In the genomic region with DNA sequence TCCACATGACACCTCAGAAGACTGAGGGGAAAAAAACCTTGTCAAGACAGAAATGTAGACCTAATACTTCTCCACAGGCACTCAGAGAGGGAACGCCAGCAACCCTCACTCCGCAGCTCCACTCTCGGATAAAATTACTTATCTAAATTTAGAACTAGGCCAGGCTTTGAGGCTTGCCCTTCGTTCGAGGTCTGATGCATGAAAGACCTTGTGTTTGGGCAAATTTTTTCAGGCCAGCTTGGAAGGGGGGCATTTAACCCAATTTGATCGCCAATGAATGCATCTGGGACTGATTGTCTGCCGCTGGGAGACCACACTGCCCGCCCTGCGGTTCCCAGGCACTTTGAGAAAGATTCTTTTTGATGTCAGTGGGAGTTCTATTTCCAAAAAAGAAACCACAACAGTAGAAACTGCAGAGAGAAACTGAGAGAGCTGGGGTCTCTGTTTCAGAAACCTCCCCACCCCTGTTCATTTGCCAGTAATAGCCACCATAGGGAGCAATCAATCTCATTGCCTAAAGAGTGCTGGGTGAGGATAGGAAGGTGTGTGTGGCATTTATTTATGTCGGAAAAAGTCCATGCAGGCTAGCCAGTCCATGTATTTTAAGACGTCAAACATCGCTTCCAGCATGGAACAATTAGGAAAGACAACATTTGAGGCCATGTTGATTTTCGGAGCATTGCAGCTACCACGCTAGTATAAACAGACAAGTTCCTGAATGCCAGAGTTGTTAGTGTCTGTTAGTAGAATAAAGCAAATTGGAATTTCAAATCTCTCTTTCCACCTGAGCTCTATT, we compare ENCODE assay signal across 8 mouse cellular contexts.
DNase-seq lines count a peak whose midpoint lies in the region; ATAC-seq lines count a peak whose summit lies in the region.

No protein-coding gene starts in this region.

- no peaks in the 10 kb centered on the region for H3K9me3 ChIP-seq in heart, embryonic 12.5 days (replicated peaks)
- no peaks in the 10 kb centered on the region for H3K9me3 ChIP-seq in limb, embryonic 13.5 days

- no peak for ATAC-seq in heart, embryonic 12.5 days (ENCODE audit: insufficient number of reproducible peaks, low FRiP score)
- ATAC-seq in limb, embryonic 13.5 days (ENCODE audit: low FRiP score, low read depth) = no peak

- H3K4me3 ChIP-seq in heart, embryonic 12.5 days = no peak overlapping the region
- H3K4me3 ChIP-seq in limb, embryonic 13.5 days = no peak overlapping the region

- WGBS in heart, embryonic 12.5 days = 48% methylated on average over 14 of the region's 14 CpGs
- WGBS in limb, embryonic 13.5 days = 25% methylated on average over 14 of the region's 14 CpGs

- peak overlapping the region; percentile 45; the same call in 1 of the 2 replicates for H3K27ac ChIP-seq in heart, embryonic 12.5 days (ENCODE audit: poor library complexity, severe bottlenecking)
- H3K27ac ChIP-seq in limb, embryonic 13.5 days = peak overlapping the region; percentile 10; the same call in 1 of the 2 replicates

- no peaks in the 10 kb centered on the region for H3K36me3 ChIP-seq in heart, embryonic 12.5 days
- H3K36me3 ChIP-seq in limb, embryonic 13.5 days = no peaks in the 10 kb centered on the region

- H3K27me3 ChIP-seq in heart, embryonic 12.5 days (replicated peaks) = no peaks in the 10 kb centered on the region
- H3K27me3 ChIP-seq in limb, embryonic 13.5 days = no peaks in the 10 kb centered on the region

- no peak overlapping the region for H3K9ac ChIP-seq in heart, embryonic 12.5 days
- H3K9ac ChIP-seq in limb, embryonic 13.5 days = no peak overlapping the region

- peaks cover 19% of the 10 kb centered on the region for H3K4me1 ChIP-seq in heart, embryonic 12.5 days (replicated peaks)
- peaks cover 14% of the 10 kb centered on the region for H3K4me1 ChIP-seq in limb, embryonic 13.5 days

- peak; percentile 17 to 38 for DNase-seq in gastrocnemius, adult 8-10 months (ENCODE audit: low spot score in 2 of 2)
- no peak for DNase-seq in gastrocnemius, postnatal 10 days
- peak; percentile 18 for DNase-seq in embryo, embryonic 9.5 days (ENCODE audit: extremely low spot score)
- DNase-seq in thymus, postnatal 0 days (ENCODE audit: low spot score) = no peak
- DNase-seq in testis, postnatal 14 days (ENCODE audit: low spot score) = no peak
- DNase-seq in thymus, postnatal 25 days = no peak

- H3K4me2 ChIP-seq in heart, embryonic 12.5 days = peak overlapping the region; percentile 17; the same call in 1 of the 2 replicates
- H3K4me2 ChIP-seq in limb, embryonic 13.5 days (replicated peaks) = peak overlapping the region; percentile 38

Comparison
In these comparisons a context has a peak if more than half of its experiments do, and no peak if none do; other contexts are left out.
1. DNase-seq: peak in gastrocnemius, adult 8-10 months (2 of 2) and embryo, embryonic 9.5 days (single experiment); none in gastrocnemius, postnatal 10 days (single experiment), thymus, postnatal 0 days (single experiment), testis, postnatal 14 days (single experiment) and thymus, postnatal 25 days (single experiment).